In genomic region chr10:75116842-75117457, GRCm38 (mm10) we compare ENCODE assay signal across 10 mouse cellular contexts. TPM values are rescaled to one million over a fixed set of nuclear protein-coding genes. Genes with fewer than 3 reads are reported as not detected.
DNase-seq lines count a peak whose midpoint lies in the region; ATAC-seq lines count a peak whose summit lies in the region.
"Had no signal": no experiment of that assay in that cellular context is flagged by ENCODE, and none has a peak within 500 bp of the region (broad histone marks: within the 10 kb centered on the region; RNA-seq: fewer than 3 reads in every experiment).

No protein-coding gene starts in this region.

- no peak overlapping the region for H3K9ac ChIP-seq in limb, embryonic 13.5 days
- H3K9ac ChIP-seq: liver, embryonic 15.5 days had no signal

- peak; percentile 41 for DNase-seq in urinary bladder, postnatal 14 days (ENCODE audit: low spot score)
- no peak for DNase-seq in urinary bladder, postnatal 25 days (ENCODE audit: low spot score)
- DNase-seq in heart, adult 8-10 months (ENCODE audit: low spot score) = peak; percentile 60
- DNase-seq in testis, postnatal 14 days (ENCODE audit: low spot score) = no peak
- no peak for DNase-seq in thymus, postnatal 0 days (ENCODE audit: low spot score)
- DNase-seq in MN1 (ENCODE audit: low spot score) = no peak
- DNase-seq: cerebellum, postnatal 36 days had no signal

- no peak overlapping the region for H3K4me3 ChIP-seq in limb, embryonic 13.5 days
- H3K4me3 ChIP-seq: liver, embryonic 15.5 days had no signal

- no peaks in the 10 kb centered on the region for H3K9me3 ChIP-seq in limb, embryonic 13.5 days
- H3K9me3 ChIP-seq: liver, embryonic 15.5 days had no signal

- no peaks in the 10 kb centered on the region for H3K36me3 ChIP-seq in limb, embryonic 13.5 days
- H3K36me3 ChIP-seq: G1E; liver, embryonic 15.5 days had no signal

- no peak overlapping the region for H3K4me2 ChIP-seq in limb, embryonic 13.5 days (replicated peaks)
- H3K4me2 ChIP-seq: liver, embryonic 15.5 days had no signal

- peaks cover 54% of the 10 kb centered on the region for H3K4me1 ChIP-seq in limb, embryonic 13.5 days
- H3K4me1 ChIP-seq: liver, embryonic 15.5 days had no signal

- ATAC-seq in limb, embryonic 13.5 days (ENCODE audit: low FRiP score, low read depth) = peak; percentile 65; the same call in 1 of the 2 replicates

- 62% methylated on average over 7 of the region's 7 CpGs for WGBS in limb, embryonic 13.5 days

- no peaks in the 10 kb centered on the region for H3K27me3 ChIP-seq in limb, embryonic 13.5 days
- H3K27me3 ChIP-seq: liver, embryonic 15.5 days had no signal

- 0 out of 2 replicates have a peak overlapping the region, but pooled peaks have one; percentile 63 for H3K27ac ChIP-seq in limb, embryonic 13.5 days
- H3K27ac ChIP-seq: liver, embryonic 15.5 days had no signal

RNA-seq across cellular contexts. Expression of gene Bcr, which starts 56.6 kb away (rescaled TPM):
- total RNA-seq in heart, adult 8-10 months (2022) = 10 to 100 TPM in 2 of 4 experiments, 1 to 10 TPM in 2; 8.0 to 13.3 (median 9.5) TPM
- 7.7 and 9.1 TPM in 2 replicates for polyA plus RNA-seq in limb, embryonic 13.5 days (2015; fragmentation: Nextera tagmentation; extraction: Ambion mirVana)
- 4.0 and 5.6 TPM in 2 replicates for polyA plus RNA-seq in thymus, postnatal 0 days (2015; fragmentation: Nextera tagmentation; extraction: Ambion mirVana)
- polyA plus RNA-seq: G1E had no signal

Comparison
In these comparisons a context has a peak if more than half of its experiments do, and no peak if none do; other contexts are left out.
1. DNase-seq: peak in urinary bladder, postnatal 14 days (single experiment) and heart, adult 8-10 months (single experiment); none in urinary bladder, postnatal 25 days (single experiment), testis, postnatal 14 days (single experiment), thymus, postnatal 0 days (single experiment) and MN1 (single experiment).